Mouse (Mus musculus) midbrain, embryonic 14.5 days (tissue): Measurements from ENCODE around the gene Snx5. TPM values are rescaled to one million over a fixed set of nuclear protein-coding genes. Genes with fewer than 3 reads are reported as not detected.

Experiments
- ATAC-seq: fragments of 200-750 bp; cut with Nextera tagmentation; 2 replicates; pipeline ENCODE4 v1.8.0; 2017; ENCODE audit warnings: moderate number of reproducible peaks, moderate library complexity; ENCODE audit not compliant: low FRiP score, low TSS enrichment
- DNase-seq: peaks from one replicate; pipeline ENCODE4 v3.0.0-alpha.2; 2015
- H3K27ac ChIP-seq: fragments of 300-500 bp; sonication (generic); replicated peaks from 2 replicates; pipeline ENCODE4 v1.5.1; 2014; ENCODE audit warnings: mild to moderate bottlenecking, low read depth, low read length, moderate library complexity
- H3K27me3 ChIP-seq: fragments of 300-500 bp; sonication (generic); 2 replicates; pipeline ENCODE4 v1.6.1; 2014; ENCODE audit warnings: low read length, control low read depth, mixed read lengths; ENCODE audit not compliant: control insufficient read depth, insufficient read depth
- H3K36me3 ChIP-seq: fragments of 300-500 bp; sonication (generic); 2 replicates; pipeline ENCODE4 v1.6.1; 2014; ENCODE audit warnings: low read length, control low read depth; ENCODE audit not compliant: control insufficient read depth, insufficient read depth
- H3K4me1 ChIP-seq: fragments of 300-500 bp; sonication (generic); 2 replicates; pipeline ENCODE4 v1.6.1; 2014; ENCODE audit warnings: mild to moderate bottlenecking, antibody characterized with exemption, low read length, control low read depth; ENCODE audit not compliant: control insufficient read depth, insufficient read depth
- H3K4me2 ChIP-seq: fragments of 300-500 bp; sonication (generic); 2 replicates; pipeline ENCODE4 v1.6.1; 2014; ENCODE audit warnings: mild to moderate bottlenecking, low read length, moderate library complexity
- H3K4me3 ChIP-seq: fragments of 300-500 bp; sonication (generic); replicated peaks from 2 replicates; pipeline ENCODE4 v1.5.1; 2014; ENCODE audit warnings: low read depth, low read length
- H3K9ac ChIP-seq: fragments of 300-500 bp; sonication (generic); replicated peaks from 2 replicates; pipeline ENCODE4 v1.6.1; 2014; ENCODE audit warnings: mild to moderate bottlenecking, low read length, moderate library complexity
- H3K9me3 ChIP-seq: fragments of 300-500 bp; sonication (generic); 2 replicates; pipeline ENCODE4 v1.6.1; 2016; ENCODE audit warnings: low read length, control low read depth, mixed read lengths; ENCODE audit not compliant: control insufficient read depth
- WGBS: fragments of 180-500 bp; shearing (Covaris S2); extraction: QIAGEN DNeasy Blood & Tissue Kit; methylation state at CpG from one replicate; pipeline ENCODE4 v1.1.7; 2014; 5-methylcytosine and 5-hydroxymethylcytosine counted together
- polyA plus RNA-seq: library from polyadenylated mRNA; unstranded; fragments of >200 nt; fragmentation: Nextera tagmentation; extraction: Ambion mirVana; gene quantifications from 2 replicates; pipeline ENCODE4 v1.2.1, GENCODE M21; 2014

The Snx5 gene
- polyA plus RNA-seq, 1 experiment from 2014 or later: 69.3 TPM

DNA sequence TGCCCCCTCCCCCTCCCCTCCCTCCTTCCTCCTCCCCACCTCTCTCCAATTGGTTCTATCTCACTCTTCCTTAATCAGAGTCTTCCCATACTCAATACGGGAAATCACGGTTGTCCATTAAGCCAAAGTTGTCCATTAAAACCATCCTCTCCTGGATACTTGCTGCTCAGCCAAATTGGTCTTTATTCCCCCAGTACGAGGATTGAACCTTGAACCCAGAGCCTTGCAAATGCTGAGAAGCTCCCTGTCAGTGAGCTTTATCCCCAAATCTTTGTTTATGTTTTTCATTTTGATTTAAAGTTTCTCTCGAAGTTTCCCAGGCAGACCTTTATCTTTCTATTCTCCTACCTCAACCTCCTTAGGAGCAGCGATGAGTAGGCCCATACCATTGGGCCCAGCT lies 67.7 kb downstream of the Snx5 start:
- no peaks in the 10 kb centered on the region for H3K9me3 ChIP-seq
- no peak overlapping the region for H3K4me2 ChIP-seq
- no peak overlapping the region for H3K9ac ChIP-seq
- DNase-seq: no peak
- 88% methylated on average over 5 of the region's 5 CpGs for WGBS
- no peak overlapping the region for H3K4me3 ChIP-seq
- no peak for ATAC-seq
- H3K36me3 ChIP-seq: no peaks in the 10 kb centered on the region
- H3K27ac ChIP-seq: no peak overlapping the region
- H3K4me1 ChIP-seq: no peaks in the 10 kb centered on the region
- H3K27me3 ChIP-seq: no peaks in the 10 kb centered on the region

GRCm38 (mm10) chr2:144202567-144202966 lies 68.1 kb downstream of the Snx5 start:
- Histone ChIP-seq H3K9ac (no peak overlapping the region), H3K27ac (no peak overlapping the region), H3K9me3 (no peaks in the 10 kb centered on the region), H3K36me3 (no peaks in the 10 kb centered on the region), H3K4me3 (no peak overlapping the region), H3K4me1 (no peaks in the 10 kb centered on the region), H3K27me3 (no peaks in the 10 kb centered on the region), H3K4me2 (no peak overlapping the region)
- ATAC-seq (no peak), DNase-seq (no peak)
- WGBS: 68% methylated on average over 3 of the region's 3 CpGs

DNA sequence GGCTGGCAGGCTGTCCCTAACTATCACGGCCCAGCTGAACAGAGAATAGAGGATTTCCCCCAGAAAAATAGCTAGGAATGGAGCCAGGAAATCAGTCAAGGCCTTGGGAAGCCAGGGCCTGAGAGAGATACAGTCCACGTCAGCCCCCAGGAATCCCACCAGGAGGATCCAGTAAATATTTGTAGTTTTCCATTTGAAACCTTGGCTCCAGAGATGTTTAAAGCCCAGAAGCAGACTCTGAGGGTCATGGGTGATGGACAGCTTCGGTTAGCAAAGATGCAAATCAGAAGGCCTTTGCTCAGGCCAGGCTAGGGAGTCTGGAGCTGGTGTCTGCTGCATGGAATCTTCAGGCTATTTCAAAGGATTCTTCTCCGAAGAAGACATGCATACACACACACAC lies 68.6 kb downstream of the Snx5 start:
- H3K27ac ChIP-seq: no peak overlapping the region
- H3K4me3 ChIP-seq: no peak overlapping the region
- no peak overlapping the region for H3K9ac ChIP-seq
- no peak overlapping the region for H3K4me2 ChIP-seq
- ATAC-seq (no peak), DNase-seq (no peak)
- H3K4me1 ChIP-seq: no peaks in the 10 kb centered on the region
- no peaks in the 10 kb centered on the region for H3K36me3 ChIP-seq
- WGBS: 70% methylated on average over 4 of the region's 4 CpGs
- no peaks in the 10 kb centered on the region for H3K27me3 ChIP-seq
- H3K9me3 ChIP-seq: no peaks in the 10 kb centered on the region

Other genes with a start within 250 kb of the Snx5 start
- gene Banf2, start 237.8 kb downstream of the Snx5 start, polyA plus RNA-seq: not detected in 2 replicates
- gene Mgme1, start 243 bp downstream of the Snx5 start, polyA plus RNA-seq: 7.6 and 11.1 TPM in 2 replicates
- not detected in 2 replicates for gene Ovol2, start 61.2 kb upstream of the Snx5 start, polyA plus RNA-seq
- 24.0 and 25.5 TPM in 2 replicates for gene Kat14, start 98.1 kb upstream of the Snx5 start, polyA plus RNA-seq
- 3.1 TPM in 1 of 2 replicates, not detected in the other for gene Pet117, start 98.1 kb upstream of the Snx5 start, polyA plus RNA-seq